Mouse (Mus musculus) heart, embryonic 16.5 days (tissue): ENCODE measurements around the gene Rora. TPM values are rescaled to one million over a fixed set of nuclear protein-coding genes. Genes with fewer than 3 reads are reported as not detected.

Experiments
- ATAC-seq: fragments of 200-750 bp; cut with Nextera tagmentation; replicated peaks from 2 replicates; pipeline ENCODE4 v1.8.0; 2017; ENCODE audit warnings: moderate number of reproducible peaks; ENCODE audit not compliant: insufficient read depth, low FRiP score; ENCODE audit errors: extremely low read depth
- H3K27ac ChIP-seq: fragments of 300-500 bp; sonication (generic); 2 replicates; pipeline ENCODE4 v1.5.1; 2014; ENCODE audit warnings: mild to moderate bottlenecking, low read length, control low read depth, moderate library complexity
- H3K27me3 ChIP-seq: fragments of 300-500 bp; sonication (generic); 2 replicates; pipeline ENCODE4 v1.6.1; 2014; ENCODE audit warnings: low read length, mixed read lengths; ENCODE audit not compliant: control insufficient read depth, insufficient read depth
- H3K36me3 ChIP-seq: fragments of 300-500 bp; sonication (generic); 2 replicates; pipeline ENCODE4 v1.6.1; 2014; ENCODE audit not compliant: control insufficient read depth, insufficient read depth
- H3K4me1 ChIP-seq: fragments of 300-500 bp; sonication (generic); 2 replicates; pipeline ENCODE4 v1.6.1; 2014; ENCODE audit warnings: low read length, mixed read lengths; ENCODE audit not compliant: control insufficient read depth, insufficient read depth
- H3K4me2 ChIP-seq: fragments of 300-500 bp; sonication (generic); 2 replicates; pipeline ENCODE4 v1.6.1; 2014; ENCODE audit warnings: low read depth, mild to moderate bottlenecking, control low read depth, low read length
- H3K4me3 ChIP-seq: fragments of 300-500 bp; sonication (generic); 2 replicates; pipeline ENCODE4 v1.5.1; 2014; ENCODE audit warnings: mild to moderate bottlenecking, control low read depth, low read length
- H3K9ac ChIP-seq: fragments of 300-500 bp; sonication (generic); 2 replicates; pipeline ENCODE4 v1.6.1; 2014; ENCODE audit warnings: low read length, control low read depth
- H3K9me3 ChIP-seq: fragments of 300-500 bp; sonication (generic); replicated peaks from 2 replicates; pipeline ENCODE4 v1.6.1; 2016; ENCODE audit warnings: low read length; ENCODE audit not compliant: control insufficient read depth
- WGBS: fragments of 180-500 bp; shearing (Covaris S2); extraction: QIAGEN DNeasy Blood & Tissue Kit; methylation state at CpG from one replicate; pipeline ENCODE4 v1.1.7; 2014; 5-methylcytosine and 5-hydroxymethylcytosine counted together
- polyA plus RNA-seq: library from polyadenylated mRNA; unstranded; fragments of >200 nt; fragmentation: Nextera tagmentation; extraction: Ambion mirVana; gene quantifications from 2 replicates; pipeline ENCODE4 v1.2.1, GENCODE M21; 2015

Rora gene
- polyA plus RNA-seq, 1 experiment from 2014 or later = 9.4 TPM

DNA sequence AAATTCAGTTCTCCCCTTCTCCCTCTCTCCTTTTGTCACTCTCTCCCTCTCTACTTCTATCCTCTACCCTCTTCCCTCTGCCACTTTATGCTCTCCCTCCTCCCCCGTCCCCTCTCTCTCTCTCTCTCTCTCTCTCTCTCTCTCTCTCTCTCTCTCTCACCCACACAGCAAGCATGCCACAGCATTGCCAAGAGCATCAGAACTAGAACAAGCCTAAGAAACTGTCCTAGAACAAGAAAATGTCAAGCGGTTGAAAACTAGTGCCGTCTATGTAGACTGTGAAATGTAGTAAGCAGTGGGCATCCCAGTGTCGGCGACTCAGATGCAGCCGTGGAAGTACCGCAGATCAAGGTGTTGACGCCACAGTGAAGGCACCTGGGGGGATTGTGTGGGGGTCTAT lies 596.7 kb downstream of the Rora start:
- 89% methylated on average over 7 of the region's 8 CpGs for WGBS
- H3K9me3 ChIP-seq = no peaks in the 10 kb centered on the region
- no peaks in the 10 kb centered on the region for H3K27me3 ChIP-seq
- H3K27ac ChIP-seq = no peak overlapping the region
- H3K4me1 ChIP-seq = peaks cover 3% of the 10 kb centered on the region; the same call in 1 of the 2 replicates
- no peak overlapping the region for H3K4me3 ChIP-seq
- no peak overlapping the region for H3K9ac ChIP-seq
- no peak overlapping the region for H3K4me2 ChIP-seq
- ATAC-seq = no peak
- H3K36me3 ChIP-seq = no peaks in the 10 kb centered on the region

DNA sequence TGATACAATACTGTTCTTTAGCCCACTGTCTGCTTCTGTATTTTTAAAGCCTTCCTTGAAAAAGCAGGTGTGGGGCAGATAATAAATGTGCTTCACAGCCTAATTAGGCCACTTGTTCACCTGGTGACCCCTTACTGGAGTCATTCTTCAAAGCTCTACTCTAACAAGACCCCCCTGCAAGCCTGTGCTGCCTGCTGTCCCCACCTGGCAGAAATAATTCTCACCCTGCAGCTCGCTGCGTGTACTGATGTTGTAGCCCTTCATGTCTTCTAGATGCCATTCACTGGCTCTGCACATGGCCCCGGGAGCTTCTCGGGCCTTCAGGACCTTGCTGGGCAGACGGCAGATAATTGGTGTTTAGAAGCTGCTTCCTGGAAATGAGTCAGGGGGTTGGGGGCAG lies 604.9 kb downstream of the Rora start:
- Histone ChIP-seq H3K27ac (no peak overlapping the region), H3K9ac (no peak overlapping the region), H3K4me3 (no peak overlapping the region), H3K9me3 (no peaks in the 10 kb centered on the region), H3K4me1 (peaks cover 4% of the 10 kb centered on the region; the same call in 1 of the 2 replicates), H3K36me3 (no peaks in the 10 kb centered on the region), H3K27me3 (no peaks in the 10 kb centered on the region), H3K4me2 (no peak overlapping the region)
- ATAC-seq = no peak
- WGBS = 63% methylated on average over 5 of the region's 5 CpGs

GRCm38 (mm10) chr9:69259382-69259781 lies 605.8 kb downstream of the Rora start:
- Histone ChIP-seq H3K9me3 (no peaks in the 10 kb centered on the region), H3K4me3 (no peak overlapping the region), H3K4me1 (peaks cover 4% of the 10 kb centered on the region; the same call in 1 of the 2 replicates), H3K27me3 (no peaks in the 10 kb centered on the region), H3K27ac (no peak overlapping the region), H3K36me3 (no peaks in the 10 kb centered on the region), H3K4me2 (peak overlapping the region; percentile 47), H3K9ac (peak overlapping the region; percentile 37; the same call in 1 of the 2 replicates)
- peak; percentile 97 for ATAC-seq
- WGBS = 8% methylated on average over 9 of the region's 9 CpGs

- Histone ChIP-seq H3K9me3 (no peaks in the 10 kb centered on the region), H3K4me3 (no peak overlapping the region), H3K9ac (no peak overlapping the region), H3K36me3 (no peaks in the 10 kb centered on the region), H3K4me2 (no peak overlapping the region), H3K27me3 (no peaks in the 10 kb centered on the region), H3K27ac (no peak overlapping the region), H3K4me1 (no peaks in the 10 kb centered on the region)
- ATAC-seq = no peak
- 68% methylated on average over 7 of the region's 7 CpGs for WGBS
Observed at GRCm38 (mm10) chr9:69265151-69265550, 611.6 kb downstream of the Rora start.

GRCm38 (mm10) chr9:69270374-69270773 lies 616.8 kb downstream of the Rora start:
- H3K4me2 ChIP-seq = no peak overlapping the region
- no peaks in the 10 kb centered on the region for H3K27me3 ChIP-seq
- H3K9ac ChIP-seq = no peak overlapping the region
- no peak for ATAC-seq
- H3K27ac ChIP-seq = no peak overlapping the region
- peaks cover 9% of the 10 kb centered on the region for H3K4me1 ChIP-seq
- H3K9me3 ChIP-seq = no peaks in the 10 kb centered on the region
- no peak overlapping the region for H3K4me3 ChIP-seq
- WGBS = 70% methylated on average over 8 of the region's 8 CpGs
- H3K36me3 ChIP-seq = no peaks in the 10 kb centered on the region

DNA sequence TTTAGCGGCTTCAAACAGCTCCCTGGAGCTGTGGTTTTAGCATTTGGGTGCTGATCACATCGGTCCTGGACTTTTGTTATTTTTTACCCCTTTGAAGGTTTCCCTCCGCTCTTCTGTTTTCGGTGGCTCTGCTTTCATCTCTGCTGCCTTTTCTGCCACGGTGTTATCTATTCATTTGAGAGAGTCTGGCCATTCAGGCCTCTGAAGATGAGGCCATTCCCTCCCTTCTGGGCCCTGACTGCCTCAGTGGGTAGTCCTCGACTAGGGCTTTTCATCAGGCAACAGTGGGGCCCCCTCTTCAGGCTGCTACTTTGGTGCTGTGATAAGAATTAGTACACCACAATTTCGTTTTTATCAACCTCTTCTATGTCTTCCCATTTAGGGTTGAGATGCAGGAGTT lies 617.3 kb downstream of the Rora start:
- no peaks in the 10 kb centered on the region for H3K27me3 ChIP-seq
- H3K9ac ChIP-seq = no peak overlapping the region
- H3K36me3 ChIP-seq = no peaks in the 10 kb centered on the region
- H3K4me2 ChIP-seq = no peak overlapping the region
- no peak overlapping the region for H3K27ac ChIP-seq
- H3K9me3 ChIP-seq = no peaks in the 10 kb centered on the region
- no peak for ATAC-seq
- WGBS = 31% methylated on average over 7 of the region's 7 CpGs
- no peak overlapping the region for H3K4me3 ChIP-seq
- peaks cover 9% of the 10 kb centered on the region for H3K4me1 ChIP-seq

DNA sequence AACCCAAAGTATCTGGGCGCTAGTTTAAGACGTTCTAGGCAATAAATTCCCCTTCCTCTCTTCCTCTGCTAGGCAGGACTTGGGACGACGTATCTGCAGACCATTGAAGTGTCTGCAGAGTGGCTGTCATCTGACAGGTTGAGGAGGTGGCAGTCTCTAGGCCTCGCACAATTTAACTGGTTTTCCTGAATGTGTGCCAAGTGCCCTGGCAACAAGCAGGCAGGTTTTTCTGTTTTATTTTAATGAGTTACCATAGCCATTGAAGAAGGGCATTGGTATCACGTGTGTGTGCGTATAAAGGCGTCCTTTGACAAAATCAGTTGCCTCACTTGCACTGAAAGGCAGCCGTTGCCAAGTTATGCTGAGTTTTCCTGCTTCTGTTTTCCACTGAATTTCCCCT lies 619.3 kb downstream of the Rora start:
- Histone ChIP-seq H3K4me2 (peak overlapping the region; percentile 14; the same call in 1 of the 2 replicates), H3K27ac (0 out of 2 replicates have a peak overlapping the region, but pooled peaks have one; percentile 4)
- ATAC-seq = 0 out of 2 replicates have a peak, but pooled peaks have one; percentile 67

GRCm38 (mm10) chr9:69274766-69275485 lies 621.3 kb downstream of the Rora start:
- H3K27me3 ChIP-seq = no peaks in the 10 kb centered on the region
- no peak for ATAC-seq
- no peaks in the 10 kb centered on the region for H3K9me3 ChIP-seq
- H3K36me3 ChIP-seq = no peaks in the 10 kb centered on the region
- H3K27ac ChIP-seq = no peak overlapping the region
- no peak overlapping the region for H3K4me2 ChIP-seq
- H3K4me3 ChIP-seq = no peak overlapping the region
- WGBS = 70% methylated on average over 10 of the region's 10 CpGs
- H3K4me1 ChIP-seq = peaks cover 12% of the 10 kb centered on the region
- H3K9ac ChIP-seq = no peak overlapping the region

More for the DNA sequence above, 619.3 kb downstream of the Rora start:
- Histone ChIP-seq H3K9me3 (no peaks in the 10 kb centered on the region), H3K9ac (no peak overlapping the region), H3K4me3 (no peak overlapping the region), H3K36me3 (no peaks in the 10 kb centered on the region), H3K4me1 (peaks cover 12% of the 10 kb centered on the region), H3K27me3 (no peaks in the 10 kb centered on the region)
- 41% methylated on average over 9 of the region's 9 CpGs for WGBS

DNA sequence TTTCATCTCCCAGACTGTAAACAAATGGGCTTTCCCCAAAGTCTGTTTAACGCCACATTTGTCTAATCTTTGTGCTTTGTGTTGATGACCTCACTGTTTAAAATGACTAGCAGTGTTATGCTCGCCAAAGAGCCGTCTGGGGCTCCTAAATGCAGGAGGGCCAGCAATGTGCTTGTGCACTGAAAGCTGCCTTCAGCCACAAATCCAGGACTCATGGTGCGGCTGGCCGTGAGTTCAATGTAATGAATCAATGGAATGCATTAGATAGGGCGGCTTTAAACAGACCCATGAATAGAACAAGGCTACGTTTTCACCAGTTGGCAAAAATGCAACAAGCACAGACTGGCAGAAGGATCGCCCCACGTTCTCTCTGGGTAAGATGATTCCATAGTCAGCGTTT lies 623.7 kb downstream of the Rora start:
- H3K9ac ChIP-seq = no peak overlapping the region
- no peak overlapping the region for H3K4me3 ChIP-seq
- H3K4me2 ChIP-seq = no peak overlapping the region
- H3K27ac ChIP-seq = no peak overlapping the region
- no peaks in the 10 kb centered on the region for H3K9me3 ChIP-seq
- peaks cover 7% of the 10 kb centered on the region for H3K4me1 ChIP-seq
- ATAC-seq = no peak
- no peaks in the 10 kb centered on the region for H3K27me3 ChIP-seq
- 54% methylated on average over 10 of the region's 10 CpGs for WGBS
- H3K36me3 ChIP-seq = no peaks in the 10 kb centered on the region
